Mouse (Mus musculus): ENCODE measurements around the gene Cyp24a1.

DNA sequence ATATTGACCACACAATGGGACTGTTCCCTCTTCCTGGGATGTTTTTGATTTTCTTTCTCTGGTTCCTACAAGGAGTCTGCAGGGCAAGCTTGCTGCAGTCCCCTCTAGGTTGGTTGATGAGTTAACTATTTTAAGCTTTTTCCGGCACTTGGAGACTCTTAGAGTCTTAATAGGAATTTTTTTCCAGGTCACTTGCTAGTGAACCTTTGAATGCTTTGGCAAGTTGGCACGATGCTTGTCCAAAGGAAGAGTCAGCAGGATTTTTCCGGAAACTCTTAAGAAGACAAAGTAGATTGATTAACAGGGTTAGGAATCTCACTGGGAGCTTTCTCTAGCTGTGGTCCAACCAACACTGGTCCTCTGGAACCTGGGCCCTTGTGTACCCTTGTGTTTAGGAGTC is 21.8 kb downstream of the Cyp24a1 start:
- no peak for TF ChIP-seq CTCF (IDR thresholded peaks at IDR 0.05; ENCODE audit: insufficient read depth, low read length)
- TF ChIP-seq POLR2A (IDR thresholded peaks at IDR 0.05; ENCODE audit: borderline replicate concordance, extremely low read depth, low read depth, low read length) = no peak

All from lung, adult 2 months (tissue).